Mouse (Mus musculus) cerebellum, postnatal 14 days (tissue): ENCODE data around the gene Cbx7.

ENCODE experiments used
- DNase-seq, 2 experiments: peaks; one replicate each; pipeline ENCODE4 v3.0.0; 2021; ENCODE audit warnings: mixed read lengths in 2 of 2

The Cbx7 gene

GRCm38 (mm10) chr15:80000694-80001093 is 29.8 kb upstream of the Cbx7 start:
- no peak for DNase-seq

DNA sequence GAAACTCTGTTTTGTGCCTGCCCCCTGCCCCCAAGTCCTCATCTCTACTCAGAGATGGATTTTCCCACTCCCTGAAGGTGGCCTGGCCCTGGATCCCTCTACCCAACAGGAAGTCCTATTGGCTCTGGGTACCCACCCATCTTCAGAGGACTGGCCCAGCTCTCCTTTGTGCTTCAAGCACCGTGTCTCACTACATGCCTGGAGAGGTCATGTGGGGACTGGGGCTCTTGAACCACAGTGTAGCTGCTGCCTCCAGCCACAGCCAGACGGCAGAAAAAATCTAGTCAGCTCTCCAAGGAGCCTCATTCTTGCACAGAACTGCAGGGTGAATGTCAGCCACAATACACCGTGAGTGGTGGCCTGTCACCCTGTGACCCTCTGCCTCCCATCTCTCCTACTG is 27.1 kb upstream of the Cbx7 start:
- peak in 1 of 2 experiments; percentile 1 for DNase-seq

- peak in 1 of 2 experiments; percentile 15 for DNase-seq
Observed at GRCm38 (mm10) chr15:79996781-79997180, 25.9 kb upstream of the Cbx7 start.

- peak; percentile 22 to 46 for DNase-seq
Observed at GRCm38 (mm10) chr15:79995552-79995951, 24.6 kb upstream of the Cbx7 start.

DNA sequence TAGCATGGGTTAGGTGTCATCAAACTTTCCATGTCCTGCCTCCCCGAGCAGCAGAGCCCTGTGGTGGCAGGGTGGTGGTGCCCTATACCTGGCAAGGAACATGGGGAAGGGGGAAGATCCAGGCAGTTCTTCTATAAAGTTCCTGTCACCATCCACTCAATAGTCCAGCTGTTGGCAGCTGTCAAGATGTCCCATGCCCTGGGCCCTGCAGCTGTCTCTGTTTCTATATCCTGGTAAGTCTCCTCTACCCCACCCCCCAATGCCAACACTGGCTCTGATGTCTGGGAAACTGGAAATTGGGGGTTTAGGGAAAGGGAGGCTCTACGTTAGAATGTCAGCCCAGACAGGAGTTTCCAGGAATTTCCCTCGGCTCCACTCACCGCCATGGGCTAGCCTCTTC is 23.6 kb upstream of the Cbx7 start:
- DNase-seq = no peak

GRCm38 (mm10) chr15:79986182-79986581 is 15.3 kb upstream of the Cbx7 start:
- DNase-seq = no peak

- no peak for DNase-seq
Observed at GRCm38 (mm10) chr15:79985471-79985870, 14.6 kb upstream of the Cbx7 start.

GRCm38 (mm10) chr15:79984152-79984551 is 13.2 kb upstream of the Cbx7 start:
- DNase-seq = no peak

DNA sequence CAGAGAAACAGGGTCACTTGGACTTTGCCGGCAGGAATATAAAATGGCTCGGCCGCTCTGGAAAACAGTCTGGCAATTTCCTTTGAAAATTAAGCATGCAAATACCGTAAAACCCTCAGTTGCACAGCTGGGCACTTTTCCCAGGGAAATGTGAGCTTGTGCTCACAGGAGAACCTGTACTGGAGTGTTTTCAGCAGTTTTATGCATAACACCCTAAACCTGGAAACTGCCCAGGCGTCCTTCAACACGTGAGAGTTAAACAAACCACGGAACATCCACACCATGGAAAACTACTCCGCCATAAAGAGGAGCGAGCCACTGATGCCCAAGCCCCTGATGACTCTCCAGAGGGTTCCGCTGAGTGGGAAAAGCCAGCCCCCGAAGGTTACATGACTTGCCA is 9.8 kb upstream of the Cbx7 start:
- DNase-seq = no peak

DNA sequence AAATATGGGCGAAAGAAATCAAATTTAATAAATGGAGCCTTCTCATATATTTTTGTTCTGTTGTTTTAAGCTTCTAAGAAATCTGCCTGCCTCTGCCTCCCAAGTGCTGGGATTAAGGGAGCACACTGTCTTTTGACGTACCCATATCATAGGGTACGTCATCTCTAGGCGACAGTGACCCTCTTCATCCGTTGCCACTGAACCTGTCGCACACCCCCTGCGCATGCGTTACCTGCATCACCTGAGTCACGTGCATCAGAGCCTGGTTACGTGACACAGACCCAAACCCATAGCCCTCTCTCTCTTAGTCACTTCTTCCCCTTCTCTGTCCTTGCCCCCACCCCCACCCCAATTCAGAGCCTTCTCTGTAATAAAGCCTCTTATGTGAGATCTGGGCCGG is 1.3 kb upstream of the Cbx7 start:
- DNase-seq = no peak

DNA sequence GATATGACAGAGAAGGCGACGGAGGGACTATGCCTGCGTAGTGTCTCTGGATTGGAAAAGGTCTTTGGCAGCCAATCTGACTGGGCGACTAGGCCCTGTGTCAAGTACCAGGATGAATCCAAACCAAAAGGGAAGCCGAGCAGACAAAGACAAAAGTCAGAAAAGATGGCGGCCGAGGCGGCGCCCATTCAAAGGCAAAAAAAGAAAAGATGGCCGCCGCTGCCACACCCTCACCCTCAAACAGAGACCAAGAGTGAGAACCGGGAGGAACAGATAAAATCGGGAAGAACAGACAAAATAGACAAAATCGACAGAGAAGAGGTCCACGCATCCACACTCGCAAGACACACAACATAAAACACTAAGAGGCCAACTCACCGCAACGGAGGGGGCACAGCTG is 428 bp downstream of the Cbx7 start:
- DNase-seq = no peak

DNA sequence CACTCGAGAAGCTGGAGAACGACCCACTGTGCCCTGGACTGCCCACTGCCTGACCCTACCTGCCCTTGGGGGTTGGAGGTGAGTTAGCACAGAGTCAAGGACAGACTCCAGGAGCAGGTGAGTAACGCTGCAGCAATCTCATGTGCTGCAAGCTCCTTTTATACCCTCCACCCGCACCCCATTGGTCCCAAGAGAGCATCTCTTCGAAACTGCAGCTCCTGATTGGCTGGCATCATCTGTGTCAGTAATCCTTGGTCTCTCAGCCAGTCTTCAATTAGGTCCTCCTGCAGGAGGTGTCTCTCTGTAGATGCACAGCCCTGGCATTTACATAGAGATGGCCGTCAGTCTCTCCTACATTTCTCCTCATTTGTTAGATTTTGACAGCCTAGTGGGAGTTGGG is 3.6 kb downstream of the Cbx7 start:
- DNase-seq = no peak

DNA sequence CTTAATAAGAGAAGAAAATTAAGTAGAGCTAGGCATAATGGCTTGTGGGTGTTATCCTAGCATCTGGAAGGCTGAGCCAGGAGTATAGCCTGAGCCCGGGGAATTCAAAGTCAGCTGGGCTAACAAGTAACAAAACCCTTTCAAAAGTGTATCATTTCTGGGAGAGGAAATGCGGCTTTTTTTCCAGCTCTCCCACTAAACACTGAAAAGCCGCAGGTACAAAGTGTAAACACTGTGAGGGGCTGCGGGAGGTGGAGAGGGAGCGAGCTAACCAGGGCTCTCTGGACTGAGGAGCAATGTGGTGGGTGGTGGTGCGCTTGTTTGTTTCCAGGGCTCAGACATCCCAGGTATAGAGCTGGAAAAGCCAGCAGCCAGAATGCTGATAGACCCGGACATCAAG is 6.5 kb downstream of the Cbx7 start:
- no peak for DNase-seq

GRCm38 (mm10) chr15:79962661-79963060 is 8.3 kb downstream of the Cbx7 start:
- peak; percentile 71 to 80 for DNase-seq

GRCm38 (mm10) chr15:79961366-79961921 is 9.5 kb downstream of the Cbx7 start:
- DNase-seq = peak in 1 of 2 experiments; percentile 41

- no peak for DNase-seq
Observed at GRCm38 (mm10) chr15:79958418-79958817, 12.5 kb downstream of the Cbx7 start.

- no peak for DNase-seq
Observed at GRCm38 (mm10) chr15:79956559-79956958, 14.4 kb downstream of the Cbx7 start.

- DNase-seq = no peak
Observed at GRCm38 (mm10) chr15:79953470-79953869, 17.4 kb downstream of the Cbx7 start.

DNA sequence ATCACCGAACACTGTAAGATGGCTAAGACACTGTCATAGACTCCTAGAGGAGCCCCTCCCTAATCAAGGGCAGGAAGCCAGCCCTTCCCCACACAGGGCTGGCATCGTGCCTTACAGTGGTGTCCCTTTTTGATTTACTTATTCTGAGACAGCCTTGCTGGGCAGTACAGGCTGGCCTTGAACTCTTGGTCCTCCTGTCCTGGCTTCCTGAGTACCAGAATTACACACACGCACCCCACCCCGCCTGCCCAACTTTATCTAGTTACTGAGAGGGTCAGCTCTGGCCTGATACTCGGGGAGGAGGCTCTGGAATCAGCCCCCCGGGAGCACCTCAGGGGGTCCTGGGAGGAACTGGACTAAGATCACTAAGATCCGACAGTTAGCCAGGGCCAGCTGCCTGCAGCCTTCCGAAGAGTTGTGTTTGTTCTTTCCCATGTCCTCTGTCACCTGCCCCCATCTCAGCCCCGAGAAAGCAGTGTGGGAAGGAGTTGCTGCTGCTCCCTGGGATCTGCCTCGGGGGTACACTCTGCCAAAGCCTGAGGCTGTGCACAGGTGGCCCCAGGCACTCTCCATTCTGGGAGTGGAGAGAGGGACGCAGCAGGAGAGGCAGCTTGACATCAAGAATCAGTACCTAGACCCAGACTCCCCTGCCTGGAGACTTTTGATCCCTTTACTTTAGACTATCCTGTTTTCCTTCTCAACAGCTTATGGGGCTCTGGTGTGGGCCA is 18.3 kb downstream of the Cbx7 start:
- DNase-seq = no peak

DNA sequence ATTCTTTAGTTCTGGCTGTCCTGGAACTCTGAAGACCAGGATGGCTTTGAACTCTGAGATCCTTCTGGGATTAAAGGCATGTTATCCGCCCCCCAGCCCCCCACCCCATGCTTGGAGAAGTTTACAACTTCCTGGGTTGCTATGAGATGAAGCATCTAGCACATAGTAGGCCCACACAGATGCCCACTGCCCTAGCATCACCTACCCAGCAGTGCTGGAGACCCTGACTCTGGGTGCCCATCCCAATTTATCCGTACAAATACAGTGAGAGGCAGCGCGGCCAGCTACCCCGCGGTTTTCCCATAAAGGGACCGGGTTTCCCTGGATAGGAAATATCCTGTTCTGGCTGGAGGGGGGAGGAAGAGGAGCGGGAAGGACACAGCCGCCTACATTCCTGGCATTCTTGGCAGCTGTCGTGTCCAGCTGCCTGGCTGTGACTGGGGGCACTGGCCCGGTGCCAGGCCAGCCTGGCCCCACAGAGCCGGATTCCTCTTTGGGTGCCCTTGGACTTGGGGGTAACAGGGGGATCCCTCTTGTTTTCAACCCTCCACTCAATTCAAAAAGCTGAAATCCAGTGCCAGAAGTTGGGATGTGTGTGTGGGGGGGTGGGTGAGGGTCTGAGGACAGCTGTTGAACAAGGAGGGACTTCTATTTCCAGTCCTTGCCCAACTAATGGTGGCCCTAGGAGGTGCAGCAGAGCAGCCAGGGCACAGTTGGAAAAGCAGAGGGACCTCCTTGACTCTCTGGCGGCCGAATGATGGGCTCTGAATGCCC is 19.0 kb downstream of the Cbx7 start:
- no peak for DNase-seq

DNA sequence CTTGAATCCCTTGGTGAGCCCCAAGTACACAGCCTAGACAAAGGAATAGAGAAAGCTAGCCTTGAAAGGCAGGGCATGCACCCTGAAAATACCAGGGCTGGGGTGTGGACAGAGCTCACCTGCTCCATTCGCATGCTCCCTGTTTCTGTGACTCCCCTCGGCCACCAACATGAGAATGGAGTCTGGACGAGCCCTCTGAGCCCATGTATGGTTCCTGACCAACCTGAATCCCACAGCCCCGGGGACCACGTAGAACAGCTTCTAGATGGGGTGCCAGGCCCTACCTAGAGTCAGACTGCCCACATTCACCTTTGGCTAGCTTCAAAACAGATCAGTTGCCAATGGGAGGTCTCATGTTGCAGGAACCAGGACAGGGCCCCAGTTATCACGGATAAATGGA is 19.7 kb downstream of the Cbx7 start:
- DNase-seq = no peak

GRCm38 (mm10) chr15:79950250-79951025 is 20.5 kb downstream of the Cbx7 start:
- DNase-seq = peak; percentile 76 to 82

DNA sequence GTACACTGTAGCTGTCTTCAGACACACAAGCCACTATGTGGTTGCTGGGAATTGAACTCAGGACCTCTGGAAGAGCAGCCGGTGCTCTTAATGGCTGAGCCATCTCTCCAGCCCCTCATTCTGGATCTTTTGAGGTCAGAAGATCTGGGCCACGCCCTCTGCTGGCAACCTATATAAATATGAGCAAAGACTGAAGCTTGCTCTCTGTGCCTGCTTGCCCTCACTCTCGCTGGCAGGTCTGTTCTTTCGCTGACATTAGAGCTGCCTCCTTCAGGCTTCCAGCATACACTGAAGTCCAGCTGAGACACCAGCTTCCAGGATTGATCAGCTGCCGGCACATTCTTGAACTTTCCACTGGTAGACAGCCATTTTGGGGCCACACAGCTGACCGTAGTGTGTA is 23.2 kb downstream of the Cbx7 start:
- DNase-seq = peak in 1 of 2 experiments; percentile 46
